Mouse (Mus musculus): ENCODE data around the gene Cdc6. TPM values are rescaled to one million over a fixed set of nuclear protein-coding genes. Genes with fewer than 3 reads are reported as not detected.
"Not testable (repeated sequence)": the region's sequence is repeated elsewhere in the genome, so short reads cannot be mapped to it uniquely, and the experiment has no call there.

The Cdc6 gene
- polyA plus RNA-seq, 2 experiments, result 28.6 to 64.1 TPM

GRCm38 (mm10) chr11:98933151-98933550 is 25.6 kb downstream of the Cdc6 start:
- H3K36me3 ChIP-seq (replicated peaks; ENCODE audit: control insufficient read depth, insufficient read depth, low read depth), result no peaks in the 10 kb centered on the region
- DNase-seq (ENCODE audit: low read depth in 3 of 3, low spot score in 3 of 3) (no peak), ATAC-seq (ENCODE audit: insufficient read depth) (no peak)
- H3K9ac ChIP-seq (replicated peaks), result no peak overlapping the region
- H3K4me1 ChIP-seq (replicated peaks; ENCODE audit: control insufficient read depth in 2 of 2, insufficient read depth in 2 of 2, low read length in 1 of 2), result peaks cover 2 to 5% of the 10 kb centered on the region in 2 experiments; a peak in 2 of 4 replicates
- H3K4me3 ChIP-seq (ENCODE audit: insufficient read depth in 1 of 2, low read depth in 2 of 2, low read length in 2 of 2), result no peak overlapping the region
- no peak overlapping the region for H3K4me2 ChIP-seq (ENCODE audit: low read depth)
- TF ChIP-seq EP300 (IDR thresholded peaks at IDR 0.05; ENCODE audit: low read depth) (no peak), CTCF (IDR thresholded peaks at IDR 0.05; ENCODE audit: low read depth) (peak; percentile 68)
- H3K9me3 ChIP-seq (ENCODE audit: control insufficient read depth, low read length), result no peaks in the 10 kb centered on the region
- 39% methylated on average over 9 of the region's 9 CpGs for WGBS (ENCODE audit: insufficient replicate concordance)
- no peak overlapping the region for H3K27ac ChIP-seq
- peaks cover 39% of the 10 kb centered on the region for H3K27me3 ChIP-seq (ENCODE audit: control insufficient read depth, insufficient read depth, low read length)

DNA sequence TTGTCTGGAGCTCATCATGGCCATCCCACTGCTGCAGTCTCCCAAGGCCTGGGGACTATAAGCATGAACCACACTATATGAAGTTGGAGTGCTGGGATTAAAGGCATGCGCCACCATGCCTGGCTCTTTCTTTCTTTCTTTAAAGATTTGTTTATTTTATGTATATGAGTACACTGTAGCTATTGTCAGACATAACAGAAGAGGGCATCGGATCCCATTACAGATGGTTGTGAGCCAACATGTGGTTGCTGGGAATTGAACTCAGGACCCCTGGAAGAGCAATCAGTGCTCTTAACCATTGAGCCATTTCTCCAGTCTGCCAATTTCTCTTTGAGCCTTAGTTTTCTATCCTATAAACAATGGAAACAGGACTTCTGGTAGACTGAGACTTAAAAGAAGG is 26.2 kb downstream of the Cdc6 start:
- ATAC-seq (ENCODE audit: insufficient read depth); H3K4me3 ChIP-seq (ENCODE audit: insufficient read depth in 1 of 2, low read depth in 2 of 2, low read length in 2 of 2); H3K9me3 ChIP-seq (ENCODE audit: control insufficient read depth, low read length); H3K4me2 ChIP-seq (ENCODE audit: low read depth); H3K9ac ChIP-seq (replicated peaks); DNase-seq (ENCODE audit: low read depth in 3 of 3, low spot score in 3 of 3); H3K4me1 ChIP-seq (replicated peaks; ENCODE audit: control insufficient read depth in 2 of 2, insufficient read depth in 2 of 2, low read length in 1 of 2); H3K27ac ChIP-seq; H3K36me3 ChIP-seq (replicated peaks; ENCODE audit: control insufficient read depth, insufficient read depth, low read depth): not testable (repeated sequence)
- peaks cover 46% of the 10 kb centered on the region for H3K27me3 ChIP-seq (ENCODE audit: control insufficient read depth, insufficient read depth, low read length)
- 74% methylated on average over 2 of the region's 2 CpGs for WGBS (ENCODE audit: insufficient replicate concordance)

DNA sequence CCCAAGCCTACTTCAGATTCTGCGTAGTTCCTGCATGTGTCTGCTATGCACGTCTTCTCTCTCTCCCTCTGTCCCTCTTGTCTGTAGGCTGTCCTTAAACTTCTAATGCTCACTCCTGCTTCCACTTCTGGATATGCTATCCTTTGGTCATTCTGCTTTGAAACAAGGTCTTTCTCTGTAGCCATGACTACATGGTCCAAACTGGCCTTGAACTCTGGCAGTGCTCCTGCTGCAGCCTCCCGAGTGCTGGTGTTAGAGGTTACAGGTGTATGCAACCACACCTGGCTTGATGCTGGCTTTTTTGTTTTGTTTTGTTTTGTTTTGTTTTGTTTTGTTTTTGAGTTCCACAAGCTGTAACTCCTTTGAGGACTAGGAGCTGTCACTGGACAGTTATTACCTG is 26.8 kb downstream of the Cdc6 start:
- WGBS (ENCODE audit: insufficient replicate concordance), result 63% methylated on average over 3 of the region's 3 CpGs
- no peak overlapping the region for H3K27ac ChIP-seq
- no peak overlapping the region for H3K4me2 ChIP-seq (ENCODE audit: low read depth)
- H3K36me3 ChIP-seq (replicated peaks; ENCODE audit: control insufficient read depth, insufficient read depth, low read depth), result no peaks in the 10 kb centered on the region
- H3K4me1 ChIP-seq (replicated peaks; ENCODE audit: control insufficient read depth in 2 of 2, insufficient read depth in 2 of 2, low read length in 1 of 2), result peaks cover 2 to 9% of the 10 kb centered on the region in 2 experiments; a peak in 2 of 4 replicates
- TF ChIP-seq EP300 (IDR thresholded peaks at IDR 0.05; ENCODE audit: low read depth) (no peak), CTCF (IDR thresholded peaks at IDR 0.05; ENCODE audit: low read depth) (no peak)
- no peak overlapping the region for H3K4me3 ChIP-seq (ENCODE audit: insufficient read depth in 1 of 2, low read depth in 2 of 2, low read length in 2 of 2)
- H3K9me3 ChIP-seq (ENCODE audit: control insufficient read depth, low read length), result no peaks in the 10 kb centered on the region
- H3K9ac ChIP-seq (replicated peaks), result no peak overlapping the region
- H3K27me3 ChIP-seq (ENCODE audit: control insufficient read depth, insufficient read depth, low read length), result peaks cover 49% of the 10 kb centered on the region
- DNase-seq (ENCODE audit: low read depth in 3 of 3, low spot score in 3 of 3) (no peak), ATAC-seq (ENCODE audit: insufficient read depth) (no peak)

GRCm38 (mm10) chr11:98935123-98935522 is 27.5 kb downstream of the Cdc6 start:
- H3K36me3 ChIP-seq (replicated peaks; ENCODE audit: control insufficient read depth, insufficient read depth, low read depth), result no peaks in the 10 kb centered on the region
- H3K4me1 ChIP-seq (replicated peaks; ENCODE audit: control insufficient read depth in 2 of 2, insufficient read depth in 2 of 2, low read length in 1 of 2), result peaks cover 2 to 11% of the 10 kb centered on the region in 2 experiments; a peak in 2 of 4 replicates
- H3K4me3 ChIP-seq (ENCODE audit: insufficient read depth in 1 of 2, low read depth in 2 of 2, low read length in 2 of 2), result no peak overlapping the region
- no peak for ATAC-seq (ENCODE audit: insufficient read depth)
- no peak overlapping the region for H3K4me2 ChIP-seq (ENCODE audit: low read depth)
- H3K9me3 ChIP-seq (ENCODE audit: control insufficient read depth, low read length), result no peaks in the 10 kb centered on the region
- WGBS (ENCODE audit: insufficient replicate concordance), result 66% methylated on average over 3 of the region's 3 CpGs
- H3K27me3 ChIP-seq (ENCODE audit: control insufficient read depth, insufficient read depth, low read length), result peaks cover 46% of the 10 kb centered on the region
- no peak overlapping the region for H3K27ac ChIP-seq
- H3K9ac ChIP-seq (replicated peaks), result no peak overlapping the region
- TF ChIP-seq EP300 (IDR thresholded peaks at IDR 0.05; ENCODE audit: low read depth) (no peak), CTCF (IDR thresholded peaks at IDR 0.05; ENCODE audit: low read depth) (no peak)
- DNase-seq (ENCODE audit: low read depth in 3 of 3, low spot score in 3 of 3), result no peak

- TF ChIP-seq EP300 (IDR thresholded peaks at IDR 0.05; ENCODE audit: low read depth) (no peak), CTCF (IDR thresholded peaks at IDR 0.05; ENCODE audit: low read depth) (no peak)
- Histone ChIP-seq H3K9me3 (ENCODE audit: control insufficient read depth, low read length) (no peaks in the 10 kb centered on the region), H3K4me3 (ENCODE audit: insufficient read depth in 1 of 2, low read depth in 2 of 2, low read length in 2 of 2) (peak overlapping the region in 1 of 2 experiments; percentile 59; a peak in 2 of 4 replicates), H3K9ac (replicated peaks) (no peak overlapping the region), H3K36me3 (replicated peaks; ENCODE audit: control insufficient read depth, insufficient read depth, low read depth) (no peaks in the 10 kb centered on the region), H3K4me2 (ENCODE audit: low read depth) (peak overlapping the region; percentile 73), H3K27me3 (ENCODE audit: control insufficient read depth, insufficient read depth, low read length) (peaks cover 46% of the 10 kb centered on the region), H3K27ac (no peak overlapping the region), H3K4me1 (replicated peaks; ENCODE audit: control insufficient read depth in 2 of 2, insufficient read depth in 2 of 2, low read length in 1 of 2) (peaks cover 2 to 15% of the 10 kb centered on the region in 2 experiments; a peak in 2 of 4 replicates)
- no peak for ATAC-seq (ENCODE audit: insufficient read depth)
- WGBS (ENCODE audit: insufficient replicate concordance), result 2% methylated on average over 29 of the region's 29 CpGs
- DNase-seq (ENCODE audit: low read depth in 3 of 3, low spot score in 3 of 3), result no peak
Measured at GRCm38 (mm10) chr11:98936170-98936569, 28.6 kb downstream of the Cdc6 start.
